11 mouse cellular contexts compared by ENCODE assay signal in the genomic region with DNA sequence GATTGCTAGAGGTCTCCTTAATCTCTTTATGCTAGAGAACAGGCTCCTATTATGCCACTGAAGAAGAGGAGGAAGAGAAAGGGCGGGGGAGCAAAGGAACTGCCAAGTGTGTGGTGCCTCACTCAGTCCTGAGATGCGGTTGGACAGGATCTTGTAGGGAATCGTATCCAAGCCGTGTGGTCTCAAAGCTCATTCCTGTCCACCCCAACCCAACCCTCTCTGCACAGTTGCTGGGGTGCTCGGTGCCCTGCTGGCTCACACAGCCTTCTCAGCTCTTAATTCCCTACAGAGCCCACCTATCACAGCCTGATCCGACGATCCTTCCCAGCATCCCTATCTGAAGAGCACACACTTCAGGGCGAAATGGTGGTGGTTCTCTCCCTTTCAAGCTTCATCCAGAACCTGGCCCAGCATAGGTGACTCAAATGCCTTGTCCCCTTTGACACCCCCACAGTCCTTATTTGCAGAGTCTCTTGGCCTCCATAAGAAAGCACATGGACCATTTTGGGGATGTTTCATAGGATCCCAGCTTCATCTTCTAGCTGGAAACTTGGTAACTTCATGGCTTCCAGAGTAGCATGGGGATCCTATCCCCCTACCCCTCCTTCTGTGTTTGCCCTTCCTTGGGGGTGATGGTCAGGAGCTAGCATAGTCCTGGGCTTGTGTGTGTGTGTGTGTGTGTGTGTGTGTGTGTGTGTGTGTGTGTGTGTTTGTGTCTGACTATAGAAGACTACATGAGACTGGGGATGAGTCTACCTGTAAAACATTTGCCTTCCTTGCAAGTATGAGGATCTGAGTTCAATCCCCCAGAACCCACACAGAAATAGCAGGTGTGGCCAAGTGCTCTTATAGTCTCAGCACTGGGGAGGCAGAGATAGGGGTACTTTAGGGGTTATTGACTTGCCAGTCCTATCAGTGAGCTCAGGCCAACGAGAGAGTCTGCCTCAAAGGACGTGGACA.
"Had no signal": no experiment of that assay in that cellular context is flagged by ENCODE, and none has a peak within 500 bp of the region (broad histone marks: within the 10 kb centered on the region; RNA-seq: fewer than 3 reads in every experiment).

No protein-coding gene starts in this region.

- H3K9ac ChIP-seq: liver, embryonic 15.5 days; lung, embryonic 14.5 days; midbrain, embryonic 12.5 days; neural tube, embryonic 13.5 days had no signal

- H3K27me3 ChIP-seq: liver, embryonic 15.5 days; neural tube, embryonic 13.5 days had no signal

- H3K9me3 ChIP-seq: liver, embryonic 15.5 days; neural tube, embryonic 13.5 days had no signal

- H3K4me2 ChIP-seq: liver, embryonic 15.5 days; lung, embryonic 14.5 days; midbrain, embryonic 12.5 days; neural tube, embryonic 13.5 days had no signal

- H3K4me3 ChIP-seq: layer of hippocampus, adult 2 months; liver, embryonic 15.5 days; midbrain, embryonic 12.5 days; neural tube, embryonic 13.5 days had no signal

- H3K27ac ChIP-seq: layer of hippocampus, adult 2 months; liver, embryonic 15.5 days; midbrain, embryonic 12.5 days; neural tube, embryonic 13.5 days had no signal

- H3K36me3 ChIP-seq: liver, embryonic 15.5 days; midbrain, embryonic 12.5 days; neural tube, embryonic 13.5 days had no signal

- DNase-seq: kidney, adult 18-20 months; kidney, postnatal 10 days; kidney, postnatal 4 days; left cerebral cortex, postnatal 4 days; lung, embryonic 14.5 days; retina, postnatal 1 day; right cerebral cortex, postnatal 4 days had no signal
